Mouse (Mus musculus) cerebellum, adult (tissue): ENCODE data around the gene Dennd5b.

Experiments
- ATAC-seq: cut with Nextera tagmentation; 2 replicates; pipeline ENCODE4 v1.9.2; 2017; ENCODE audit warnings: mild to moderate bottlenecking, moderate library complexity, mixed read lengths; ENCODE audit not compliant: insufficient number of reproducible peaks, low FRiP score, low TSS enrichment

Dennd5b gene

GRCm38 (mm10) chr6:149103451-149103850, 2.0 kb upstream of the Dennd5b start:
- no peak for ATAC-seq

GRCm38 (mm10) chr6:149101943-149102243, 413 bp upstream of the Dennd5b start:
- ATAC-seq, result no peak; the same call in 1 of the 2 replicates

- ATAC-seq, result peak; percentile 66
Measured at GRCm38 (mm10) chr6:149100174-149101075, 1.1 kb downstream of the Dennd5b start.

- ATAC-seq, result no peak
Measured at GRCm38 (mm10) chr6:149098993-149099392, 2.5 kb downstream of the Dennd5b start.

- ATAC-seq, result no peak
Measured at GRCm38 (mm10) chr6:149097276-149097675, 4.2 kb downstream of the Dennd5b start.

- ATAC-seq, result no peak
Measured at GRCm38 (mm10) chr6:149096233-149096632, 5.2 kb downstream of the Dennd5b start.

GRCm38 (mm10) chr6:149095389-149095788, 6.1 kb downstream of the Dennd5b start:
- ATAC-seq, result no peak

- ATAC-seq, result no peak
Measured at GRCm38 (mm10) chr6:149094555-149094954, 6.9 kb downstream of the Dennd5b start.

GRCm38 (mm10) chr6:149093465-149093864, 8.0 kb downstream of the Dennd5b start:
- no peak for ATAC-seq

GRCm38 (mm10) chr6:149092406-149092805, 9.1 kb downstream of the Dennd5b start:
- no peak for ATAC-seq

- peak; percentile 58; the same call in 1 of the 2 replicates for ATAC-seq
Measured at GRCm38 (mm10) chr6:149077136-149077808, 24.2 kb downstream of the Dennd5b start.

- no peak for ATAC-seq
Measured at GRCm38 (mm10) chr6:149073854-149074253, 27.6 kb downstream of the Dennd5b start.

- no peak for ATAC-seq
Measured at GRCm38 (mm10) chr6:149072873-149073272, 28.6 kb downstream of the Dennd5b start.

GRCm38 (mm10) chr6:149070592-149071124, 30.8 kb downstream of the Dennd5b start:
- no peak for ATAC-seq

GRCm38 (mm10) chr6:149063382-149063781, 38.1 kb downstream of the Dennd5b start:
- ATAC-seq, result no peak

GRCm38 (mm10) chr6:149060670-149061387, 40.7 kb downstream of the Dennd5b start:
- no peak for ATAC-seq

GRCm38 (mm10) chr6:149057947-149058391, 43.5 kb downstream of the Dennd5b start:
- peak; percentile 88 for ATAC-seq

- ATAC-seq, result no peak
Measured at GRCm38 (mm10) chr6:149054780-149055179, 46.7 kb downstream of the Dennd5b start.

GRCm38 (mm10) chr6:149050978-149051723, 50.3 kb downstream of the Dennd5b start:
- no peak for ATAC-seq

GRCm38 (mm10) chr6:149040099-149040498, 61.4 kb downstream of the Dennd5b start:
- no peak for ATAC-seq
